Comparison of ENCODE assay signal across 27 mouse cellular contexts in genomic region chr4:8361305-8361704, GRCm38 (mm10).
A peak's percentile ranks its signal among the peaks of the same experiment; 100 is the strongest.
DNase-seq lines count a peak whose midpoint lies in the region; ATAC-seq lines count a peak whose summit lies in the region.
"Had no signal": no experiment of that assay in that cellular context is flagged by ENCODE, and none has a peak within 500 bp of the region (broad histone marks: within the 10 kb centered on the region; RNA-seq: fewer than 3 reads in every experiment).

No protein-coding gene starts in this region.

- H3K36me3 ChIP-seq in heart, embryonic 10.5 days, result no peaks in the 10 kb centered on the region
- H3K36me3 ChIP-seq in liver, embryonic 16.5 days (ENCODE audit: control insufficient read depth, insufficient read depth), result no peaks in the 10 kb centered on the region
- no peaks in the 10 kb centered on the region for H3K36me3 ChIP-seq in liver, embryonic 12.5 days
- H3K36me3 ChIP-seq: embryonic facial prominence, embryonic 10.5 days; embryonic facial prominence, embryonic 13.5 days; forebrain, embryonic 12.5 days; forebrain, embryonic 15.5 days; hindbrain, embryonic 10.5 days; hindbrain, embryonic 13.5 days had no signal

- H3K27me3 ChIP-seq in heart, embryonic 10.5 days (ENCODE audit: insufficient read depth, poor library complexity, severe bottlenecking), result no peaks in the 10 kb centered on the region
- no peaks in the 10 kb centered on the region for H3K27me3 ChIP-seq in liver, embryonic 16.5 days (ENCODE audit: control insufficient read depth, insufficient read depth, low read depth, low read length)
- H3K27me3 ChIP-seq in liver, embryonic 12.5 days (replicated peaks), result no peaks in the 10 kb centered on the region
- H3K27me3 ChIP-seq: embryonic facial prominence, embryonic 13.5 days; forebrain, embryonic 12.5 days; forebrain, embryonic 15.5 days; hindbrain, embryonic 13.5 days had no signal

- intact Hi-C loops in heart, postnatal 14 days (cut with DNase I), result loop anchor here (10.0 kb wide), 1 partner anchor 1667 kb away; no protein-coding TSS in a partner anchor

- ATAC-seq in liver, embryonic 16.5 days (ENCODE audit: low read depth), result peak; percentile 45; the same call in 1 of the 2 replicates
- ATAC-seq in liver, embryonic 12.5 days, result no peak
- ATAC-seq: activated CD4-positive, CD25-positive, alpha-beta regulatory T cell, adult 4 months; forebrain, embryonic 15.5 days; hindbrain, embryonic 16.5 days had no signal

- H3K27ac ChIP-seq in heart, embryonic 10.5 days, result no peak overlapping the region
- H3K27ac ChIP-seq in liver, embryonic 16.5 days (ENCODE audit: low read length), result no peak overlapping the region
- H3K27ac ChIP-seq in liver, embryonic 12.5 days, result no peak overlapping the region
- H3K27ac ChIP-seq: embryonic facial prominence, embryonic 10.5 days; embryonic facial prominence, embryonic 13.5 days; forebrain, embryonic 12.5 days; forebrain, embryonic 15.5 days; heart, adult 2 months; hindbrain, embryonic 10.5 days; hindbrain, embryonic 13.5 days had no signal

- no peak overlapping the region for H3K4me2 ChIP-seq in liver, embryonic 16.5 days (ENCODE audit: low read depth, low read length)
- H3K4me2 ChIP-seq in liver, embryonic 12.5 days, result no peak overlapping the region
- H3K4me2 ChIP-seq: embryonic facial prominence, embryonic 13.5 days; forebrain, embryonic 12.5 days; forebrain, embryonic 15.5 days; heart, embryonic 11.5 days; hindbrain, embryonic 13.5 days had no signal

- no peak overlapping the region for H3K4me3 ChIP-seq in heart, embryonic 10.5 days
- no peak overlapping the region for H3K4me3 ChIP-seq in liver, embryonic 16.5 days (ENCODE audit: low read depth, low read length)
- no peak overlapping the region for H3K4me3 ChIP-seq in liver, embryonic 12.5 days
- H3K4me3 ChIP-seq: embryonic facial prominence, embryonic 10.5 days; embryonic facial prominence, embryonic 13.5 days; erythroblast, embryonic 14.5 days; forebrain, embryonic 12.5 days; forebrain, embryonic 15.5 days; heart, adult 2 months; hindbrain, embryonic 10.5 days; hindbrain, embryonic 13.5 days had no signal

- no peaks in the 10 kb centered on the region for H3K9me3 ChIP-seq in heart, embryonic 10.5 days
- H3K9me3 ChIP-seq in liver, embryonic 16.5 days (replicated peaks; ENCODE audit: control insufficient read depth, low read length), result no peaks in the 10 kb centered on the region
- no peaks in the 10 kb centered on the region for H3K9me3 ChIP-seq in liver, embryonic 12.5 days (replicated peaks)
- H3K9me3 ChIP-seq: embryonic facial prominence, embryonic 10.5 days; embryonic facial prominence, embryonic 13.5 days; forebrain, embryonic 12.5 days; forebrain, embryonic 15.5 days; hindbrain, embryonic 10.5 days; hindbrain, embryonic 13.5 days had no signal

- peak; percentile 13 for DNase-seq in heart, embryonic 10.5 days (ENCODE audit: low spot score)
- no peak for DNase-seq in heart, postnatal 14 days
- peak; percentile 53 for DNase-seq in kidney, adult 9 months
- no peak for DNase-seq in kidney, adult 18-20 months
- DNase-seq: adrenal gland, adult 8-10 months; adrenal gland, postnatal 25 days; cerebellum, adult 11-12 months; cerebellum, adult 8-10 months; cerebellum, postnatal 10 days; cerebellum, postnatal 36 days; embryo, embryonic 11 days; gastrocnemius, postnatal 10 days; gastrocnemius, postnatal 36 days; heart, adult 2 months; heart, postnatal 36 days had no signal

- H3K4me1 ChIP-seq in heart, embryonic 10.5 days, result no peaks in the 10 kb centered on the region
- H3K4me1 ChIP-seq in liver, embryonic 16.5 days (ENCODE audit: control insufficient read depth, low read depth, low read length), result no peaks in the 10 kb centered on the region
- H3K4me1 ChIP-seq in liver, embryonic 12.5 days, result no peaks in the 10 kb centered on the region
- H3K4me1 ChIP-seq: forebrain, embryonic 12.5 days; forebrain, embryonic 15.5 days; hindbrain, embryonic 10.5 days; hindbrain, embryonic 13.5 days had no signal

- no peak overlapping the region for H3K9ac ChIP-seq in liver, embryonic 16.5 days (ENCODE audit: low read depth, low read length)
- no peak overlapping the region for H3K9ac ChIP-seq in liver, embryonic 12.5 days
- H3K9ac ChIP-seq: embryonic facial prominence, embryonic 13.5 days; forebrain, embryonic 12.5 days; forebrain, embryonic 15.5 days; hindbrain, embryonic 13.5 days had no signal

Comparison
In these comparisons a context has a peak if more than half of its experiments do, and no peak if none do; other contexts are left out.
1. DNase-seq: peak in heart, embryonic 10.5 days (single experiment) and kidney, adult 9 months (single experiment); none in heart, postnatal 14 days (0 of 2) and kidney, adult 18-20 months (single experiment).